Mouse (Mus musculus) megakaryocyte, embryonic 14.5 days (primary cell): ENCODE results near the gene Stk39. TPM values are rescaled to one million over a fixed set of nuclear protein-coding genes. Genes with fewer than 3 reads are reported as not detected.

Experiments used
- H3K27me3 ChIP-seq: replicated peaks from 2 replicates; pipeline ENCODE3; 2012; ENCODE audit warnings: inconsistent platforms
- H3K36me3 ChIP-seq: replicated peaks from 2 replicates; pipeline ENCODE3; 2012; ENCODE audit warnings: low read length, inconsistent platforms, mixed read lengths
- H3K4me1 ChIP-seq: 2 replicates; pipeline ENCODE4 v1.6.1; 2012; ENCODE audit warnings: inconsistent platforms
- H3K4me3 ChIP-seq: replicated peaks from 2 replicates; pipeline ENCODE3; 2012; ENCODE audit warnings: moderate library complexity, mild to moderate bottlenecking, inconsistent platforms
- H3K9me3 ChIP-seq: 2 replicates; pipeline ENCODE4 v1.6.1; 2012; ENCODE audit warnings: inconsistent platforms
- FLI1 ChIP-seq: IDR thresholded peaks from 2 replicates; pipeline ENCODE4 v1.6.1; 2012; ENCODE audit warnings: low read length, inconsistent platforms, mixed read lengths
- GATA1 ChIP-seq: IDR thresholded peaks from 3 replicates; pipeline ENCODE4 v1.6.1; 2012; ENCODE audit warnings: mixed read lengths, low read length, inconsistent platforms, borderline replicate concordance
- polyA plus RNA-seq: library from polyadenylated mRNA; stranded (reverse); fragments of >175 nt; gene quantifications from 2 replicates; pipeline ENCODE4 v1.2.3, GENCODE M21; 2012; ENCODE audit warnings: low replicate concordance; ENCODE audit not compliant: insufficient read depth

Stk39 gene
- polyA plus RNA-seq, 1 experiment: 0.95 TPM

- Histone ChIP-seq H3K4me3 (no peak overlapping the region), H3K9me3 (peaks cover 9% of the 10 kb centered on the region)
Observed at GRCm38 (mm10) chr2:68232929-68233328, 239.1 kb downstream of the Stk39 start.

DNA sequence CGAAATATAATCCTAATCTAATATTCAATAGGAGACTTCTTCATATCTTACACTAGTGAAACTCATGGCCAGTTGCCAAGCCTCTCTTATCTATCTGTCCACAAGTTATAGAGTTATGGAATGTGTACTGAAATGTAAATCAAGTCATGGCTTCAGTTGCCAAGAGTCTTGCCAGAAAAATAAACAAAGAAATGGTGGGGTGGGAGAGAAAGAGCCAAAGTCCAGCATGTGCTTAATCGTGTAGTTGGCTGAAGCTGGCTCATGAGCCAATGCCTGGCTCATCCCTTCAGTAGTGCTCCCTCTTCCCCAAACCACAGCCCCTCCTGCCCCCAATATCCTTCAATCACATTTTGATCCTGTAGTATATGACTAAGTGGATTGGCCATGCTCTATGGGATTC, 242.2 kb downstream of the Stk39 start:
- no peak for TF ChIP-seq GATA1
- no peak for TF ChIP-seq FLI1
- peaks cover 14% of the 10 kb centered on the region for H3K9me3 ChIP-seq
- H3K27me3 ChIP-seq: no peaks in the 10 kb centered on the region
- H3K36me3 ChIP-seq: no peaks in the 10 kb centered on the region
- no peak overlapping the region for H3K4me3 ChIP-seq
- H3K4me1 ChIP-seq: no peaks in the 10 kb centered on the region

More at GRCm38 (mm10) chr2:68232929-68233328, 239.1 kb downstream of the Stk39 start:
- H3K4me1 ChIP-seq: no peaks in the 10 kb centered on the region
- TF ChIP-seq FLI1 (no peak), GATA1 (no peak)
- no peaks in the 10 kb centered on the region for H3K36me3 ChIP-seq
- no peaks in the 10 kb centered on the region for H3K27me3 ChIP-seq

DNA sequence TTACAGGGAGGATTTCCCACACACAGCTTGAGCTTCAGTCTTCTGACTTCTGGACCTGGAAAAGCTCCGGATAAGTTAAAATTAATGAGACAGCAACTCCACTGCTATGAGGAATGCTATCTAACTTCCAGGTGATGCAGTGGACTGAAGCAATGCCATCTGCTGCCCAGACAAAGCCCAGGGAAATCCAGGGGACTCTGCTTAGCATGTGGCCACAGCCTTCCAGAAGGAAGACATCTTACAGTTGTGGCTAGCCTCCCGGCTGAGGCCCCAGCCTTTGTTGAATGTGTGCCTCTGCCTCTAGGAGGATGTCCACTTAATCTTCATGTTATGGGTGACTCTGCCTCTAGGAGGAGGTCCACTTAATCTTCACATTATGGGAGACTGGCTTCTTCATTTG, 243.0 kb downstream of the Stk39 start:
- Histone ChIP-seq H3K9me3 (peaks cover 17% of the 10 kb centered on the region), H3K4me3 (no peak overlapping the region), H3K36me3 (no peaks in the 10 kb centered on the region), H3K4me1 (no peaks in the 10 kb centered on the region), H3K27me3 (no peaks in the 10 kb centered on the region)
- no peak for TF ChIP-seq GATA1
- no peak for TF ChIP-seq FLI1

- Histone ChIP-seq H3K27me3 (no peaks in the 10 kb centered on the region), H3K9me3 (peaks cover 24% of the 10 kb centered on the region; the same call in 1 of the 2 replicates), H3K36me3 (no peaks in the 10 kb centered on the region), H3K4me3 (no peak overlapping the region), H3K4me1 (no peaks in the 10 kb centered on the region)
- TF ChIP-seq GATA1: no peak
- no peak for TF ChIP-seq FLI1
Observed at GRCm38 (mm10) chr2:68222227-68222873, 249.7 kb downstream of the Stk39 start.

GRCm38 (mm10) chr2:68221226-68221625, 250.8 kb downstream of the Stk39 start:
- no peaks in the 10 kb centered on the region for H3K36me3 ChIP-seq
- peaks cover 19% of the 10 kb centered on the region; the same call in 1 of the 2 replicates for H3K9me3 ChIP-seq
- no peaks in the 10 kb centered on the region for H3K27me3 ChIP-seq
- TF ChIP-seq FLI1 (no peak), GATA1 (no peak)
- H3K4me3 ChIP-seq: peak overlapping the region; percentile 5
- H3K4me1 ChIP-seq: no peaks in the 10 kb centered on the region

GRCm38 (mm10) chr2:68219823-68220222, 252.2 kb downstream of the Stk39 start:
- no peak overlapping the region for H3K4me3 ChIP-seq
- no peaks in the 10 kb centered on the region for H3K27me3 ChIP-seq
- no peak for TF ChIP-seq GATA1
- no peak for TF ChIP-seq FLI1
- peaks cover 19% of the 10 kb centered on the region; the same call in 1 of the 2 replicates for H3K9me3 ChIP-seq
- no peaks in the 10 kb centered on the region for H3K36me3 ChIP-seq
- H3K4me1 ChIP-seq: no peaks in the 10 kb centered on the region

GRCm38 (mm10) chr2:68215176-68215575, 256.9 kb downstream of the Stk39 start:
- H3K4me1 ChIP-seq: no peaks in the 10 kb centered on the region
- H3K4me3 ChIP-seq: no peak overlapping the region
- H3K36me3 ChIP-seq: no peaks in the 10 kb centered on the region
- no peaks in the 10 kb centered on the region for H3K27me3 ChIP-seq
- TF ChIP-seq GATA1: no peak
- TF ChIP-seq FLI1: no peak
- H3K9me3 ChIP-seq: peaks cover 28% of the 10 kb centered on the region

DNA sequence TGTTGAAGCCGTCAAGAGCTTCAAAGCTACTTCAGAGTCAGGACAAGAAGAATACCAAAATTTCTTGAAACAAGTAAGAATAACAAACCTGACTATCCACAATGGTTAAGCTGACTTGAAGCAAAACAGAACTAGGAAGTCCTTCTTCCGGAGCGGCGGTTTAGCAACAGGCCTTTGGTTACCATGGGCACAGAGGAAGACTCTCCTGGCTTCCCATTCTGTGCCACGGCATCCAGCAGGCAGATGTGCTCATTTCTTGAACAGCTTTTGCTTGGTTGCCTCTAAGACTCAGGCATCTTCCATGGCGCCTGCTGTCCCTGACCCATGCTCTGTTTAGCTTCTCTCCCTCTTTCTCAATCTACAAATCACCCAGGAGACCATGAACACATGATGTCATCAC, 257.7 kb downstream of the Stk39 start:
- Histone ChIP-seq H3K27me3 (no peaks in the 10 kb centered on the region), H3K9me3 (peaks cover 32% of the 10 kb centered on the region), H3K4me1 (no peaks in the 10 kb centered on the region), H3K36me3 (no peaks in the 10 kb centered on the region), H3K4me3 (no peak overlapping the region)
- TF ChIP-seq FLI1 (no peak), GATA1 (no peak)

- Histone ChIP-seq H3K9me3 (peaks cover 21% of the 10 kb centered on the region), H3K36me3 (no peaks in the 10 kb centered on the region), H3K4me3 (no peak overlapping the region), H3K27me3 (no peaks in the 10 kb centered on the region), H3K4me1 (no peaks in the 10 kb centered on the region)
- TF ChIP-seq GATA1: no peak
Observed at GRCm38 (mm10) chr2:68211443-68211842, 260.6 kb downstream of the Stk39 start.

GRCm38 (mm10) chr2:68196245-68196644, 275.8 kb downstream of the Stk39 start:
- TF ChIP-seq FLI1 (no peak), GATA1 (no peak)
- H3K27me3 ChIP-seq: no peaks in the 10 kb centered on the region
- H3K9me3 ChIP-seq: peaks cover 11% of the 10 kb centered on the region; the same call in 1 of the 2 replicates
- no peaks in the 10 kb centered on the region for H3K4me1 ChIP-seq
- H3K4me3 ChIP-seq: no peak overlapping the region
- no peaks in the 10 kb centered on the region for H3K36me3 ChIP-seq

- Histone ChIP-seq H3K4me1 (no peaks in the 10 kb centered on the region), H3K27me3 (no peaks in the 10 kb centered on the region), H3K4me3 (no peak overlapping the region), H3K36me3 (no peaks in the 10 kb centered on the region), H3K9me3 (peaks cover 13% of the 10 kb centered on the region; the same call in 1 of the 2 replicates)
- TF ChIP-seq FLI1 (no peak), GATA1 (no peak)
Observed at GRCm38 (mm10) chr2:68194444-68194843, 277.6 kb downstream of the Stk39 start.

- Histone ChIP-seq H3K27me3 (no peaks in the 10 kb centered on the region), H3K4me3 (no peak overlapping the region), H3K36me3 (no peaks in the 10 kb centered on the region), H3K9me3 (peaks cover 13% of the 10 kb centered on the region; the same call in 1 of the 2 replicates), H3K4me1 (no peaks in the 10 kb centered on the region)
- TF ChIP-seq GATA1 (no peak), FLI1 (no peak)
Observed at GRCm38 (mm10) chr2:68193465-68193837, 278.6 kb downstream of the Stk39 start.
